Comparison of ENCODE assay signal across 21 mouse cellular contexts in the genomic region with DNA sequence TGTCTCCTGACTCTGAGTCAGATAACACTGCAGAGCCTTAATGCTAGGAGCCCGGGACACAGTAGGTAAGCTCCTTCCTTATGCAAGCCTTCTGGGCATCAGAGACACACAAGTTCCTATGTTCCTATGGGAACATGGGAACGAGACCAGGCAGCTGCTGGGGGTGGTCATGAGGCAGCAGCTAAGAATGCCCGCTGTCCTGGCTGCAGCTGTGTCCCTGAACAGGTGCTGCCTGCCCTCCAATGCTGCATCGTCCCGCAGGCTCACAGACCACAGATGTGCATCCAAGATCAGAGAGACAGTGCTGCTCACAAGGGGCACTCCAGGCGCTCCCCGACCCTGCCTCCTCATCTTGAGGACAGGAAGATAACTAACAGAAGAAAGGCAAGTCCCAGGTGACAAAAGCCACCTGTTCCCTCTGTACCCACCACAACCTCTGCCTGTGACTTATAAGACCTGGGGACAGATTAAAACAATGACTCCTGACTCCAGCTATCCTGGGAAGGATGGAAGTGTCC.
DNase-seq lines count a peak whose midpoint lies in the region; ATAC-seq and TF ChIP-seq lines count a peak whose summit lies in the region.
"Had no signal": no experiment of that assay in that cellular context is flagged by ENCODE, and none has a peak within 500 bp of the region (broad histone marks: within the 10 kb centered on the region; RNA-seq: fewer than 3 reads in every experiment).

No protein-coding gene starts in this region.

- H3K36me3 ChIP-seq in hindbrain, postnatal 0 days (ENCODE audit: insufficient read depth, low read length), result no peaks in the 10 kb centered on the region
- no peaks in the 10 kb centered on the region for H3K36me3 ChIP-seq in hindbrain, embryonic 14.5 days (replicated peaks; ENCODE audit: control insufficient read depth, insufficient read depth)
- H3K36me3 ChIP-seq in limb, embryonic 10.5 days, result no peaks in the 10 kb centered on the region
- H3K36me3 ChIP-seq: forebrain, embryonic 12.5 days; G1E; limb, embryonic 15.5 days; lung, embryonic 15.5 days had no signal

- 38% methylated on average over 7 of the region's 7 CpGs for WGBS in hindbrain, postnatal 0 days
- WGBS in hindbrain, embryonic 14.5 days, result 55% methylated on average over 7 of the region's 7 CpGs
- WGBS in limb, embryonic 10.5 days, result 60% methylated on average over 7 of the region's 7 CpGs

- H3K4me3 ChIP-seq in hindbrain, postnatal 0 days (ENCODE audit: low read length), result no peak overlapping the region
- no peak overlapping the region for H3K4me3 ChIP-seq in hindbrain, embryonic 14.5 days (replicated peaks; ENCODE audit: low read length)
- no peak overlapping the region for H3K4me3 ChIP-seq in limb, embryonic 10.5 days
- no peak overlapping the region for H3K4me3 ChIP-seq in left cerebral cortex, adult 2 months
- H3K4me3 ChIP-seq: forebrain, embryonic 12.5 days; limb, embryonic 15.5 days; lung, embryonic 15.5 days; megakaryocyte, embryonic 14.5 days had no signal

- H3K27ac ChIP-seq in hindbrain, postnatal 0 days, result no peak overlapping the region
- H3K27ac ChIP-seq in hindbrain, embryonic 14.5 days, result no peak overlapping the region
- peak overlapping the region; percentile 42 for H3K27ac ChIP-seq in limb, embryonic 10.5 days
- H3K27ac ChIP-seq in left cerebral cortex, adult 2 months, result no peak overlapping the region
- H3K27ac ChIP-seq: forebrain, embryonic 12.5 days; limb, embryonic 15.5 days; liver, embryonic 14.5 days; lung, embryonic 15.5 days had no signal

- no peak for DNase-seq in hindbrain, postnatal 0 days (ENCODE audit: low spot score)
- DNase-seq in hindbrain, embryonic 14.5 days (ENCODE audit: low spot score), result no peak
- no peak for DNase-seq in limb, embryonic 10.5 days (ENCODE audit: low spot score)
- DNase-seq in thymus, adult 18-20 months, result peak; percentile 22 to 44
- DNase-seq in thymus, postnatal 36 days, result peak; percentile 32 to 57
- DNase-seq in embryo, embryonic 9.5 days (ENCODE audit: extremely low spot score), result no peak
- no peak for DNase-seq in left cerebral cortex, adult 2 months (ENCODE audit: extremely low spot score in 1 of 2, low spot score in 2 of 2)
- no peak for DNase-seq in left cerebral cortex, postnatal 10 days (ENCODE audit: extremely low spot score in 1 of 2, low spot score in 2 of 2)
- DNase-seq: adrenal gland, postnatal 14 days; cerebellum, adult 8-10 months; heart, postnatal 4 days; kidney, adult 18-20 months; lung, postnatal 36 days had no signal

- no peaks in the 10 kb centered on the region for H3K27me3 ChIP-seq in hindbrain, postnatal 0 days (ENCODE audit: insufficient read depth, low read length)
- H3K27me3 ChIP-seq in hindbrain, embryonic 14.5 days (ENCODE audit: control insufficient read depth, insufficient read depth, low read length), result no peaks in the 10 kb centered on the region
- no peaks in the 10 kb centered on the region for H3K27me3 ChIP-seq in limb, embryonic 10.5 days (ENCODE audit: low read depth, poor library complexity, severe bottlenecking)
- H3K27me3 ChIP-seq: CH12.LX; forebrain, embryonic 12.5 days; limb, embryonic 15.5 days; lung, embryonic 15.5 days had no signal

- no peaks in the 10 kb centered on the region for H3K9me3 ChIP-seq in hindbrain, postnatal 0 days (ENCODE audit: low read length)
- no peaks in the 10 kb centered on the region for H3K9me3 ChIP-seq in hindbrain, embryonic 14.5 days (ENCODE audit: control insufficient read depth, low read length)
- no peaks in the 10 kb centered on the region for H3K9me3 ChIP-seq in limb, embryonic 10.5 days (replicated peaks)
- H3K9me3 ChIP-seq: forebrain, embryonic 12.5 days; limb, embryonic 15.5 days; lung, embryonic 15.5 days had no signal

- H3K4me1 ChIP-seq in hindbrain, postnatal 0 days (ENCODE audit: insufficient read depth, low read length), result peaks cover 3% of the 10 kb centered on the region; the same call in 1 of the 2 replicates
- H3K4me1 ChIP-seq in hindbrain, embryonic 14.5 days (replicated peaks; ENCODE audit: control insufficient read depth, insufficient read depth, low read length), result 0 out of 2 replicates have a peak, but pooled peaks cover 3% of the 10 kb centered on the region
- peaks cover 59% of the 10 kb centered on the region for H3K4me1 ChIP-seq in limb, embryonic 10.5 days
- H3K4me1 ChIP-seq: lung, embryonic 15.5 days; megakaryocyte, embryonic 14.5 days had no signal

- no peak for TF ChIP-seq CTCF in hindbrain, postnatal 0 days (IDR thresholded peaks at IDR 0.05; ENCODE audit: low read depth)
- TF ChIP-seq CTCF in left cerebral cortex, adult 2 months (IDR thresholded peaks at IDR 0.05), result no peak

- ATAC-seq in hindbrain, postnatal 0 days, result 0 out of 2 replicates have a peak, but pooled peaks have one; percentile 21
- no peak for ATAC-seq in hindbrain, embryonic 14.5 days (ENCODE audit: low FRiP score)
- ATAC-seq: midbrain, embryonic 16.5 days had no signal

- intact Hi-C loops in left cerebral cortex, adult 2 months (cut with DNase I), result no loop called here
- intact Hi-C loops in left cerebral cortex, postnatal 10 days (cut with DNase I), result no loop called here

- H3K4me2 ChIP-seq in hindbrain, postnatal 0 days (ENCODE audit: low read depth, low read length), result no peak overlapping the region
- H3K4me2 ChIP-seq in hindbrain, embryonic 14.5 days (replicated peaks), result no peak overlapping the region
- H3K4me2 ChIP-seq: forebrain, embryonic 12.5 days; limb, embryonic 15.5 days; lung, embryonic 15.5 days had no signal

- no peak overlapping the region for H3K9ac ChIP-seq in hindbrain, postnatal 0 days (replicated peaks; ENCODE audit: low read length)
- no peak overlapping the region for H3K9ac ChIP-seq in hindbrain, embryonic 14.5 days
- H3K9ac ChIP-seq: forebrain, embryonic 12.5 days; limb, embryonic 15.5 days; liver, embryonic 14.5 days; lung, embryonic 15.5 days had no signal

Comparison
In these comparisons a context has a peak if more than half of its experiments do, and no peak if none do; other contexts are left out.
1. DNase-seq: peak in thymus, adult 18-20 months (2 of 2) and thymus, postnatal 36 days (2 of 2); none in hindbrain, postnatal 0 days (single experiment), hindbrain, embryonic 14.5 days (single experiment), limb, embryonic 10.5 days (single experiment), embryo, embryonic 9.5 days (single experiment), left cerebral cortex, adult 2 months (0 of 2) and left cerebral cortex, postnatal 10 days (0 of 2).